Mouse (Mus musculus) cerebellum, adult 2 months (tissue): ENCODE data around the gene Clec16a.

Experiments used
- CTCF ChIP-seq: fragments of 200-500 bp; IDR thresholded peaks from 2 replicates; pipeline ENCODE4 v1.5.1; 2011; ENCODE audit warnings: low read depth, mild to moderate bottlenecking, control low read depth, low read length, moderate library complexity, borderline replicate concordance; ENCODE audit not compliant: insufficient read depth
- POLR2A ChIP-seq: fragments of 200-500 bp; IDR thresholded peaks from 2 replicates; pipeline ENCODE4 v1.6.1; 2011; ENCODE audit warnings: low read length, control low read depth, borderline replicate concordance; ENCODE audit not compliant: insufficient read depth

DNA sequence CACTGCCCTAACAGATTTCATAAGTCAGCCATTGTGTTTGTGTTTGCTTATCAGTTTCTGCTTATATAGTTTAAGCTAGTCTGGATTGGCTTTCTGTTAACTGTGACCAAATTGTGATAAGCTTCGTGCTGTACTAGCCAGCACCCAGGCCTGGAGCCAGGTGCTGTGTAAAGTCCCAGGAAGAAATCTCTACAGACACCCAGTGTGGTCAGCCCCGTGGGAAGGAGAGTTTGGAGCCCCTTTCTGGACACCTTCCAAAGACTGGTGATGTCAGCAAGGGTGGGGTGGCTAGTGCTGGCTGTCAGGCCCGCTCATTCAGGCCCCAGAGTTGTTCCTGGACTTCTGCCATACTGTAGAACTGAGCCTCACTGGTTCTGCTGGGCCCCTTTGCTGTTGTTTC is 83.8 kb downstream of the Clec16a start:
- TF ChIP-seq POLR2A (no peak), CTCF (no peak)
